Mouse (Mus musculus) limb, embryonic 12.5 days (tissue): ENCODE data around the gene Exosc2. TPM values are rescaled to one million over a fixed set of nuclear protein-coding genes. Genes with fewer than 3 reads are reported as not detected.

Source experiments
- polyA plus RNA-seq: library from polyadenylated mRNA; unstranded; fragments of >200 nt; fragmentation: Nextera tagmentation; extraction: Ambion mirVana; gene quantifications from 2 replicates; pipeline ENCODE4 v1.2.1, GENCODE M21; 2016

Exosc2 gene
- polyA plus RNA-seq, 1 experiment from 2014 or later = 94.9 TPM

Other genes with a start within 250 kb of the Exosc2 start
- gene Ass1, start 200.5 kb upstream of the Exosc2 start, polyA plus RNA-seq = 5.5 and 6.5 TPM in 2 replicates
- 102 and 104 TPM in 2 replicates for gene Fubp3, start 98.1 kb upstream of the Exosc2 start, polyA plus RNA-seq
- 0.66 TPM in 1 of 2 replicates, not detected in the other for gene Prdm12, start 30.7 kb upstream of the Exosc2 start, polyA plus RNA-seq
- gene Abl1, start 17.7 kb downstream of the Exosc2 start, polyA plus RNA-seq = 63.0 and 72.2 TPM in 2 replicates
- 0.20 and 0.34 TPM in 2 replicates for gene Qrfp, start 139.9 kb downstream of the Exosc2 start, polyA plus RNA-seq
- 0.06 and 0.13 TPM in 2 replicates for gene Fibcd1, start 175.3 kb downstream of the Exosc2 start, polyA plus RNA-seq
- 0.21 and 0.38 TPM in 2 replicates for gene Lamc3, start 216.6 kb downstream of the Exosc2 start, polyA plus RNA-seq